Mouse (Mus musculus): ENCODE data around the gene Lcp2.

Gene Lcp2

GRCm38 (mm10) chr11:34046767-34047541 is at the start of gene Lcp2:
Lcp2 (plus strand) TSS chr11:34046920.
- DNase-seq = peak; percentile 63

DNA sequence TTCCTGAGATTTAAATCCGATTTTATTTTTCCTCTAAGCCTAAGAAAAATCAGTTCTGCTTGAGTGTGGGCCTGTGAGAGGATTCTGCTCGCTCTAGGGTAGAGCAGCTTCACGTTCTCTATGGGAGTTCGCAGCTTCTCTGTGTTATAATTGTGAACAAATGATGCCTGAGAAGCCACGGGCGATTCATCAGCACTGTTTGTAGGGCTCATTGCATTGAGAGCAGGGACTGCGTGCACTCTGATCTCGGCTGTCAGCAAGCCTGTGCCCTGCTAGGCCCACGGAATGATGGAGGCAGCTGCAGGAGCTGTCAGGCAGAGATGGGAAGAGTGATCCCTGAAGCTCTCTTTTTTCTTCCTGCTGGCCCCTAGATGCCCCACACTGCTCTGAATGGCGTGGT is 48.5 kb upstream of the Lcp2 start:
- DNase-seq = peak; percentile 3

DNA sequence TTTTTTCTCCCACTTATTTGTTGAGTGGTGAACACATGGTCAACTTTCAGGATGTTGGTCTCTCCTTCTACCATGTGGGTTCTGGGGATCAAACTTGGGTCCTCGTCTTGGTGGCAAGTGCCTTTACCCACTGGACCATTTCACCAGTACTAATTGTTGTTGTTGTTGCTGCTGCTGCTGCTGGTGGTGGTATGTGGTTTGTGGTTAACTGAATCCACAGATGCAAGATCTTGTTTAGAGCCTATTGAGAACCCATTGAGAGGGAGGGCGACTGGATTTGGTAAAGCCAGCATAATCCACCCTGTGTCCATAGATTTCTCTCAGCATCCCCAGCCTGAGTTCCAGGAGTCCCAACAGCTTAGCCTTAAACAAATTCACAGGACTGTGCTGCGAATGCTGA is 46.3 kb upstream of the Lcp2 start:
- DNase-seq = peak; percentile 6

- DNase-seq = peak; percentile 85
Observed at GRCm38 (mm10) chr11:34001938-34002592, 44.7 kb upstream of the Lcp2 start.

- DNase-seq = no peak
Observed at GRCm38 (mm10) chr11:34002593-34002965, 44.1 kb upstream of the Lcp2 start.

DNA sequence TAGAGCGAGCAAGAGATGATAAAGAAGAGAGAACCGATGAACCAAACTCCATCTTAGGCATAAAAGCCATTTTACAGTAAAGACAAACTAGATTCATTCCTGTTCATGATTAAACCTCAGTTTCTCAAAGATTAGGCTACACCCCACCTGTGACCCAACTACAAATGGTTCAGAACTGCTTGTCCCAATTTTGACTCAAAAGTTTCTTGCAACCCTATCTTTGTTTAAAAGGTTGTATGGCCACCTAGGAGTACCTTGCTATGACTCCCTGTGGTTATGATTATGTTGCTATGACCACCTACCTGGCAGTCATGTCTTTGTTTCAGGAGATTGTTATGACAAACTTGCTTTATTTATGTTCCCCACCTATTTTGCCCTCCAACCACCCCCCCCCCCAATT is 39.1 kb upstream of the Lcp2 start:
- no peak for DNase-seq

DNA sequence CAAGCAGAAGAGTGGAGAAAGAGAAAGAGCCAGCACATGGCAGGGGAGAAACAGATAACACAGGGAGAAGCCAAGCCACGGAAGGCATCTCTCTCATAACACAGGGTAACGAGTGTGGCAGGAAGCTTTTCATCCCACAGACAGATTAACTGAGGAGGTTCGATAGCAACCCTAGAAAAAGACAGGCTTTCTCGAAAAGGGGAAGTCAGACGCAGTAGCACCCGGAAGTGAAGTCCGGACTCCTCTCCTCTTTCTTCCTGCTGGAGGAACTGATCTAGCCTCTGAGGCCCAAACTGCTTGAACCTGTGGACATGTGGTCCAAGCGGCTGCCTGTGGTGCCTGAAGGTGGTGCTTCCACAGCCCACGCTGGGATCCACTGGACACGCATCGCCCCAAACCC is 38.5 kb upstream of the Lcp2 start:
- peak; percentile 67 for DNase-seq

GRCm38 (mm10) chr11:34008702-34009101 is 38.0 kb upstream of the Lcp2 start:
- DNase-seq = peak; percentile 83

DNA sequence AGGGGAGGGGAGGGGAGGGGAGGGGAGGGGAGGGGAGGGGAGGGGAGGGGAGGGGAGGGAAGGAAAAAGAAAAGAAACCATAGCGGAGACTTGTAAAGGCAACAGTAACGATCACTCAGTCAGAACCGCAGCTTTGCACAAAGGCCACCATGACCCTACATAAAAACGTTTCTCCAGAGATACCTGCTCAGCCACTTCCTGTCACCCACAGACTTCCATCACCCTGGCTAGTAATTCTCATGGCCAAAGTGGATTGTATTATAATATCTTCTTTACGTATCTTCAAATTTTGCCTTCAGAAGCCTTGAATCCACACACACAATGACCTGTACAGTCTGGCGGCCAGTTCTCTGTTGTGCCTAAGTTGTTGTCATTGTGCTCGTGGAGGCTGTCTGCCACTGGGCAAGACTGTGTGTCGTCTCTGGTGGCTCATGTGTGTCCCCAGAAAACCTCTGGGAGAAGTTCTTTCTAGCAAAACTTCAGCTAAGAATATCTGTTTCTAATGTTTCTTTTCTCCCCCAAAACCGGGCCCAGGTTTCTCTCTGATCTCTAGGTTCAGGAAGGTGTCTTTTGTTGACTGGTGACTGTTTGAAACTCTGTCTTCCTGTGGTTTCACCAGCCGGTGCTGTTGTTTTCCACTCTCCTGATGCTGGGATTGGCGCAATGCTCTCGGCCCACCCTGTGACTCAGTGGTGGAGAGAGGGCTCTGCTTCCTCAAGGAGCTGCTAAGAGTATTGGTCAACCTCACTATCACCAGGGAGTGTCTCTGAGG is 37.2 kb upstream of the Lcp2 start:
- peak; percentile 49 for DNase-seq

DNA sequence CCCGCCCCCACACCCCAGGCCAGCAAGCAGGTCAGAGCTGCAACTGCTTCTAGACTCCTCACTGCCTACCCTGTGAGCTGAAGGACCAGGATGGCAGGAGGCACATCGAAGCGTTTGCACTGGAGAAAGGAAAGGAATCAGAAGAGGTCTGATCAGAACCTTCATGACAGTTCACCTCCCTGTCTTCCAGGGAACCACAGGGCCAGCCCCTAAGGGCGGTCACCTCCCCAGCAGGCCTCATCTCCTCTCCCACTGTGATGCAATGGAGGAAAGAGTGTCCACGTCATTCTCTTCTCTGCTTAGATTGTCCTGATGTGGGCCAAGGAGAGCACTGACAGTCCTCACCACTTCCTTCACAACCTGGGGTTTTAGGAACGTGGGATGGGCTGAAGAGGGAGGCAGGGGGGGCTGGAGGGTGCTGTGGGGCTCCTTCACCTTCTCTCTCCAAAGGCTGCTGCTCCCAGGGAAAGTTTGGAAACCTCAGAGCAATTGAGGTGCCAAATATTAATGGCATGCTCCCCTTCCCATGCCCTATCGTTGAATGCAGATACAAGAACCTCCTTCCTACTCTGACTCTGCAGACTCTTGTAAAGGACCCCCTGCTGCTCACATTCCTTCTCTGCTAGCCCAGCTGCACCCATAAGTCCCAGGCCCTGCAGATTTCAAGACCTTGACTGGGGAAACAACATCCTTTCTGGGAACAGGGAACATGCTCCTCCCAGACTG is 36.4 kb upstream of the Lcp2 start:
- peak; percentile 44 for DNase-seq

DNA sequence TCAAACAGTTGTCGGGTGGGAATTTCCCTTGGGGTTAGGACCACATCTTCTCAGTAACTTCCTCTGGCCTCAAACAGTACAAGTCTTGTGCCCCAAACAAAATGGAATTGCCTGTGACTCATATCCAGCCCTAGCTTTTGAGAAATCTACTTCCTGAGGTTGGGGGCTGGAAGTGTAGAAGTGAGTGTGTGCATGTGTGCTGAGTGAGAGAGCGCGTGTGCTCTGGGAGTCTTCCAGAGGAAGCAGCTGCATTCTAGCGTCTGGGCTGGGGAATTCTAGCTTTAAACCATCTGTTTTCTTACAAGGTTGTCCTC is 35.9 kb upstream of the Lcp2 start:
- DNase-seq = no peak

- DNase-seq = no peak
Observed at GRCm38 (mm10) chr11:34012007-34012652, 34.6 kb upstream of the Lcp2 start.

DNA sequence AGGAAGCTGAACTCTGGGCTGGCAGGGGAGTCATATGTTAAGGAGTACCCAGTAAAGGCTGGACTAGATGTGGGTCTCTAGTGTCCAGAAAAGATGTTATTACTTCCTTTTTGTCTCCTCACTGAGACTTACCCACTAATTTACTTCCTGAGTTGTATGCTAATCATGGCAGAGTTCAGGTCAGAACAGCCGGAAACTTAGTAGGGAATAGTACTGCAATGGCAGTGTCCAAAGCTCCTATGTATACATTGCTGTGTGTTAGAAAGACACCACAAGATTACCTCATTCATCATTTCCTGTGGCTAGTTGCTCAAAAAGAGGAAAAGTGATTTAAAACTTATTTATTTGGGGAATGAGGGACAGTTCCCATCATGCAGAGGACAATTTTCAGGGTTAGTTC is 21.6 kb upstream of the Lcp2 start:
- DNase-seq = no peak

DNA sequence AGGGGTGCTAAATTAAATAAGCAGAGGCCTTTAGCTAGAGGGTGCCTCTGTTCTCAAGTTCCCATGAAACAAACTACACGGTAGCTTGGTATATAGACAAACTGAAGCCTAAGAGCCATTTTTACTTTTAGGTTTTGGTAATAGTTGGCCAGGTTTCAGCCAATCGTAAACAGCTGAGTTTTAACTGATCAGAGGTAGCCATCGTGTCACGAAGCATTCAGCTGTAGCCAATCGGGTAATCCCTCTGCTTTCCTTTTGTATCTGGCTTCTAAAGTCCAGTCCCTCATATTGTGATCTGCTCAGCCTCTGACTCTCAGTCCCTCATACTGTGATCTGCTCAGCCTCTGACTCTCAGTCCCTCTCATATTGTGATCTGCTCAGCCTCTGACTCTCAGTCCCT is 17.1 kb upstream of the Lcp2 start:
- no peak for DNase-seq

DNA sequence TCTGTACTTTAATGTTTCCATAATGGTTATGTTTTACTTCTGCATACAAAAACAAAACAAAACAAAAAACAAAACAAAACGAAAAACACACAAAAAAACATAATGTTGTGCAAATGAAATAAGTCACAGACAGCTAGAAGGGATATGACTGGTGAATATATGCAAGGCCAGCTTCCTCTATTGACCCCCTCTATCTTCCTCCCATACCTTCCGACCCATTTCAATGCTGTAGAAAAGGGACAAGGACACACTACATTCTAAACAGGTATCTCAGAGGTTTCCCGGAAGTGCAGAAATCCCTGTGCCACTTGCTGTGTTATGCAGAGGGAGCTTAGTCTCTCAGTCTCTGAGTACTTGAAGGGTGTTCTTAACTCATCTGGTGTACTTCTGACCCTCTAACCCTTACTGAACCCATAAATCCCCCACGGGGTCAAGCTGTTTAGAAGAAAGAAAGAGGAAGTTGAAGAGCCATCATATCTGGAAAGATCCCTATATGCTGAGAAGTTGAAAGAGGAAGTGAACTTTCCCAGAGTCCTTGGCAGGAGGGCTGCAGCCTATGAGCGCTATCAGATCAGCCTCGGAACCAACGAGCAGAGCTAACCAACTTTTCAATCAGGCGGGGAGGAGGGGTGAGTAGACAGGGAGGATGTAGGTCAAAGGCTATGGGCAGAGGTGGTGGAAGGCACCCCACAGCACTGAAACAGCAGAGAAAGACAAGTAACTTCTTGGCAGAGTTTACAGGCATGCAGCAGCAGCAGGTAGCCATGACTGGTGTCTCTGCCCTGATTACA is 15.5 kb upstream of the Lcp2 start:
- peak; percentile 75 for DNase-seq

- DNase-seq = no peak
Observed at GRCm38 (mm10) chr11:34034008-34034505, 12.7 kb upstream of the Lcp2 start.

DNA sequence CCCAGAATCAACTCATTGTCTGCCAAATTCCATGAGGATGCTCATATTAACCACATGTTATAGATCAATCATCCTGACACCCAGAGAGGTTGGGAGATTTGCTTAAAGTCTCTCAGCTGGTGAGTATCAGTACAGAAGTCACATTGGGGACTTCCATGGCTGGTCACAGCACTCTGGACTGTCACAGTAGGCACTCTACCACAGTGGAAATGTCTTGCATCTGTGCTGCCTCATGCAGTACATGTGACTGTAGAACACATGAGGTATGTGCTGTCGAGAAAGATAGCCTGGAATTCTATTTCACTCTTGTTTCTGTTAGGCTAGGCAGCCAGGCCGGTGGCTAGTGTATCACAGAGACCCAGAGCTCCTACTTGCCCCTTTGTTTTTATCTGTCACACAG is 11.9 kb upstream of the Lcp2 start:
- DNase-seq = no peak

GRCm38 (mm10) chr11:34035909-34036658 is 10.6 kb upstream of the Lcp2 start:
- DNase-seq = no peak

DNA sequence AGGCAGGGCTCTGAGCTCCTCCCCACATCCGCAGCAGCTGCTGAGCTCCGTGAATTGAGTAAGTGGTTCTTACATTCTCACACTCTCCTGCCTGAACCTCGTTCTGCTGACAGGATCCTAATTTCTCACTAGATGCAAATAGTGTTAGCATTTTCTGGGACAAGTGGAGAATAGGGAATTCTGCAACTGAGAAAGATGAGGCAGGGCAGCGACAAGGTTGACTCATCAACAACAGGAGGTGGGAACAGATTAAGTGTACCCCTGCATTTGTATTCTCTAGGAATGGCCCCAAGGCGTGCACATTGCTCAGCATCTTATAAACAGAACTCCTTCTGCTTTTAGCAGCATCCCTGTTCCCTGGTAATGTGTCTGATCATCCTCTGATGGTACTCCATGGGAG is 6.7 kb upstream of the Lcp2 start:
- DNase-seq = no peak

DNA sequence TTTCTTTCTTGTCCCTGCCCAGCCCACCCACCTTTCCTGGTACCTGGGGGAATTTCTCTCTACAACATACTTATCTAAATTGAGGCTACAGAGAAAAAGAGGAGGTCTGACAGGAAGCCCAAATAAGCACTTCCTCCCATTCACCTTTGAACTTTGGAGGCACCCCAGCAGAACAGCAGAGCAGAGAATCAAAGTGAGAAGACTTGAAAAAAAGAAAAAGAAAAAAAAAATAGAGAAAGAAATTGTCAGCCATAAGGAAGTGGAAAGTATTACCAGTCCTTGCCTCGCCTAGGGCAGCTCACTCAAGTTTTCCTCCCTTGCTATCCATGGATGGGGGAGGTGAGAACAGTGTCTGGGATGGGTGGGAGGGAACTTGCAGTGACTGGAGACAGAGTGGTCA is 3.9 kb upstream of the Lcp2 start:
- DNase-seq = peak; percentile 58

DNA sequence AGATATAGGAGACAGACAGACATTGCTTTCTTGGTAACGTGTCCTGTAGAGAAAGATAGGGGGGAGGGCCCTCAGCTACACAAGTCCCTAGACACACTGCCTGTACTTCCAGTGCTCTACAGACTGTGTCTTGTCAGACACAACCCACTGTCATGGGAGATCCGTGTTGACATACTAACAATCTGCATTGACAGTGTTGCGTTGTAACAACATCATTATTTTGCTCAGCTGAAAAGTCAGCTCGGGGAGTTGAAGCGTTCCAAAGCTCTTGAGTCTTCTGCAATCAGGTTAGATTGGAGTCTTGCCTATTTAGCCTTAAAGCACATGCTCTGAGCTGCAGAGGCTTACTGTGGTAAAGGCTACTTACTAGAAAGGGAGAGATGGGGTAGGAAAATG is 820 bp downstream of the Lcp2 start:
- no peak for DNase-seq
